Mouse (Mus musculus) left cerebral cortex, postnatal 25 days (tissue): ENCODE results near the gene Ano1. TPM values are rescaled to one million over a fixed set of nuclear protein-coding genes. Genes with fewer than 3 reads are reported as not detected.

ENCODE experiments used
- DNase-seq, 2 experiments: peaks; one replicate each; pipeline ENCODE4 v3.0.0; 2022; ENCODE audit warnings: low spot score in 2 of 2, mixed read lengths in 1 of 2
- intact Hi-C: fragments of 180-260 bp; cut with DNase I; formaldehyde crosslinking; loops from one replicate; pipeline ENCODE4 v1.15.1; 2025
- total RNA-seq, 2 experiments: library from RNA; stranded (reverse); gene quantifications; 2 replicates each; pipeline ENCODE4 v1.2.3; 2021

Gene Ano1
- total RNA-seq = 1 to 10 TPM; 2.8 to 2.9 TPM

DNA sequence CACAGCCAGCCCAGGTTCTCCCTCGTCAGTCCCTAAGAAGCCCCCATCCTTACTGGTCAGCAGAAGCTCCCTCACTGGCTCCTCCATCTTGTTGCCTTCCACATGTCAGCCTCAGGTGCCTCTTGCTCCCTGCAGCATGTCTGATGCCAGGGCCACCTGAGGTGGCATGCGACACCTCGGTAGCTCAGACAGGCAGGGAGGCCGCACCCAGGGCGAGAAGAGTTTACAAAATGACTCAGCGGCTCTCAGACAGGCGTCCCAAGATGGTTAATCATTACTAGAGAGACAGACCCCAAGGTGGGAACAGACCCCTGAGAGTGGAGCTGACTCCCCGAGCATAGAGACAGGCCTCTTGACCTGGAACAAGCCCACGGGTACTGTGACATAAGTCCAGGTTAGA is at the start of gene Ano1:
Ano1 (minus strand) TSS at position 142 of the 400 bp plus-strand sequence.
- intact Hi-C loops = no loop called here
- no peak for DNase-seq

DNA sequence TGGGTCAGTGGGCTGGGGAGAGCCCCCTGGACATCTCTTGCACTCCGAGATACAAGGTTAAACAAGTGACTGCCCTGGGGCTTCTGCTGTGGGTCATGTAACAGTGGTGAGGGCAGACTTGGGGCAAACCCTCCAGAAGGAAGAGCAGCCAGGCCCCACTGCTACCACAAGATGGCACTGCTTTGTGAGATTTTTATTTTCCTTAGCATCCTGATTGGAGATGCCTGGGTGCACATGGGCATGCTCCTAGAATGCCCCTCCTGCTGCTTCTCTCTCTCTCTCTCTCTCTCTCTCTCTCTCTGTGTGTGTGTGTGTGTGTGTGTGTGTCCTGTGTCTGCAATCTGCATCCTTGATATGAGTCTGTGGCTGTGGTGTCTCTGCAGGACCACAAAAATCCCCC is 46.7 kb upstream of the Ano1 start:
- peak; percentile 36 to 38 for DNase-seq
- intact Hi-C loops = loop anchor here (1.0 kb wide), 1 partner anchor 98 kb away; the partner anchor contains the start of gene Fgf15

DNA sequence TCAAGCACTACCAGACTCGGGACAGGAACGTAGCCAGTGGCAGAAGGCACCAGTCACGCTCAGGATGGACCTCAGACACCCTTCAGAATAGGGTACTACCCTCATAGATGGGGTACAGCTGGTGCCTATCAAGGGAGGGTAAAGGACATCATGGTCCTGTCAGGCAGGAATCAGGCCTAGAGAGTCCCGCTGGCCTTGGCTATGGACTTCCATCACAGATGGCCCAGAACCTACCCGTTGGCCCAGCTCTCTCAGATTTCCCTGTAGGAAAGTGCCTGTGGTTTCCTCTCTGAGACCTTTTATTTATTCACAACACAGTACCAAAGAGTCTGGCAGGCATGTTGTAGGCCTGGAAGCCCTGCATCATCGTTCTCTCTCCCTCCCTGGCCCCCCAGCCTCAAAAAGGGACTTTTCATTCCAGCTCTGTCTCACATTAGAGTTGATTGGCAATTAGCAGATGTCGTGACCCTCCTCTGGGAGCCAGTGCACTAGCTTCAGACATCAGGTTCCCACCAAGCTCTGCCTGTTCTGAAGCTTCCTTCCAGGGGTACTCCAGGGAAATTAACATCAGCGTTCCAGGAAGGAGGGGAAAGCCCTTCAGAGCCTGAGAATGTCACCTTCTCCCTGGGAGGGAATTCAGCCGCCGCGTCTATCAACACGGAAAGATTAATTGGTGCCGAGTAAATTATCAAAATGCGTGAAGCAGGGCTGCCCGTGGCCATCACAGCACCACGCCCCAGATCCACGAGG is 45.4 kb upstream of the Ano1 start:
- no peak for DNase-seq
- intact Hi-C loops = no loop called here

DNA sequence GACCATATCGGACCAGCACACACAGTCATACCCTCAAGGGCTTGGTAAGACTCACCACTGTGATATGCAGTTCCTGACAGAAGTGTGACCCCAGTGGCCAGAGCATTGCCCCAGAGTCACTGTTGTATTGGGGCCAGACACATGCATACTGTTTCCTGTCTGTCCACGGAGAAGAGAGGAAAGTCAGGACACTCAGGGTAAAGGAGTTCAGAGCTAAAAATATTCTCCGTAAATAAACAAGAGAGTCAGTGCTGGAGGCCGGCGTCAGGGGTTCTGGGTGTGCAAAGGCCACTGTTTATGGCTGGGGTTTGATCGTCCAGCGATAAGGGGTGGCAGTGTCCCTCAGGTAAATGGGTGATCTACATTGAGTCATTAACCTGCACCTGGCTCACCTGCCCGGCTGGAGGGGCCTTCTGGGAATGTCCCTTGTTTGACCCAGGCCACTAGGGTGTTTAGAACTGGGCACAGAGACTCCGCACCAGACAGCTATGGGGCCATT is 44.3 kb upstream of the Ano1 start:
- intact Hi-C loops = no loop called here
- no peak for DNase-seq

DNA sequence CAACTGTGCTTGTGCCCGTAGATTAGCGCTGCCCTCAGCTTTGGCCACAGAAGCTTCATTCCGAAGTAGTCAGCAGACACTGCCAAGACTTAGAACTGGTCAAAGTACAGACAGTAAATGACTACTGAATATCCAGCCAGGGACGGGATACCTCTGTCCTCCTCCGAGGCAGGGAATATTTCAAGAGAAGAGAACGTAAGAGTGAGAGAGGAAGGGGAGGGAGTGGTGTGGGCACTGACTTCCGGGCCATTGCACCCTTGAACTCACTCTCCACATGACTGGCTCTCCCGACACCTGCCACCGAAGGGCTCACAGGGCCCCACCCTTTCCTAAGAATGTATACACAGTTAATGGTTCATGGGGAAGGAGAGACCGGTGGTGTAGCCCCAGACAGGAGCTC is 41.5 kb upstream of the Ano1 start:
- no peak for DNase-seq
- intact Hi-C loops = no loop called here

DNA sequence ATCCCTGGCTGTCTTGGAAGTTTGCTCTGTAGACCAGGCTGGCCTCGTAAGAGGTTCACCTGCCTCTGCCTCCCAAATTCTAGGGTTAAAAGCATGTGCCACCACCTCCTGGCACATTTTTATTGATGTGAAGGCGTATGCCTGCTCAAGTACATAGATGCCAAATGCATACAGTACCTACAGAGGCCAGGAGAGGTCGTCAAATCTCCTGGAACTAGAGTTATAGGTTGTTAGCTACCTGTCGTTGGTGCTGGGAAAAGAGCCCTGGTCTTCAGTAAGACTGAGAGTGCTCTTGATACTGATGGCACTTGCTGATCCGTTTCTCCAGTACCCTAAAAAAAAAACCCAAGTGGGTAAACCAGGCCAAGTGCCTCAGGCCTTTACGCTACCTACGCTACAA is 39.7 kb upstream of the Ano1 start:
- intact Hi-C loops = no loop called here
- no peak for DNase-seq

DNA sequence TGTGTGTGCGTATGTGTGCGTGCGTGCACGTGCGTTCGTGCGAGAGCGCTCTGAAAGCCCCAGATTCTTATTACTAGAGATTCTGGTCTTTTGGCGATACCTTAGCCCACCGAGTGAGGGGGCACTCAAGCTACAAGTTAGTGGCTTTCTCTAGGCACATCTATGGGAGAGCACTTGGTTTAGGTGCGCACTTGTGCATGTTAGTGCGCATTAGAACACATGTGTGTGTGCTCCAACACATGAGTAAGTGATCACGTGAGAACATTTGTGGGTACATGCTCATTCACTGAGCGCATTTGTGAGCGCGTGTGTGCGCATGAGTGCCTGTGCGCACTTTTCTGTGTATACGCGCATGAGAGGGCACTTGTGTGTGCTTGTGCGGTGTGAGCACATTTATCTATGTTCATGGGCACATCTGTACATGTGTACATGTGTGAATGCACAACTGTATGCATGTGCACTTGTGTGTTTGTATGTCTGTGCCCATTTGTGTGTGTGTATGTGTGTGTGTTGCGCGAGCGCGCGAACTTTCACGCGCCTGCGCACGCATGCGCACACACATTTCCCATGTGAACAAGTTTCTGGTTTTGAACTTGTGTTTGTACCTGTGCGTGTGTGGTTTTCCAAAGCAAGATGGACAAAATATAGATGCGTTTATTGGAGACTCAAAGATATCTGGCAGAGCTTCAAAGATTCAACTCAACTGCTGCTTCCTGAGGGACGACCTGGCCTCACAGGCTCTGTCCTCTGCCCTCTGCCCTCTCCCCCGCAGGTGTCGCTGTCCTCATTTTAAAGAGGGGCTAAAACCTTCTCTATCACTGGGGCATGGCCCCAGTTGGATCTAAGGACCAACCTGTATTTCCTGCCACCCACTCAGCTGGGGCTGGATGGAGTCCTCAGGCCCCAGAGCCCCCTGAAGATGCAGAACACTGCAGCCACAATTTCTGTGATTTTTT is 38.1 kb upstream of the Ano1 start:
- DNase-seq = peak; percentile 6 to 8
- intact Hi-C loops = no loop called here

DNA sequence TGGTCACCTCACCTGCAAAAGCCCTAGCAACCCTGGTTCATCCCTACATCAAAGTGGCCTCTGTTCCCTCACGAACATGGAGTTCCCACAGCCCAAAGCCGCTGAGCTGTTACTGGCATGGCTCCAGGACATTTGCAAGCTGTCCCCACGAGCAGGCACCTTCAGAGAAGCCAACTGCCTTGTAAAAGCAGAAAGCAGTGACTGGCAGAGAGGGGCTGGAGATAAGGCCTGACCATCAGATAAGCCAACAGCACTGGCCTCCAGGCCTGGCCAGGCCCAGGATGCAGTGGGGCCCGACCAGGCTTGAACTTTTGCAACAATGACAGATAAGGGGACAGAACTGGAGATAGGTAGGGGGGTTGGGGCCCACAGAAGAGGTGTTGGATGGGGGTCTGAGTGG is 36.9 kb upstream of the Ano1 start:
- intact Hi-C loops = no loop called here
- DNase-seq = no peak

DNA sequence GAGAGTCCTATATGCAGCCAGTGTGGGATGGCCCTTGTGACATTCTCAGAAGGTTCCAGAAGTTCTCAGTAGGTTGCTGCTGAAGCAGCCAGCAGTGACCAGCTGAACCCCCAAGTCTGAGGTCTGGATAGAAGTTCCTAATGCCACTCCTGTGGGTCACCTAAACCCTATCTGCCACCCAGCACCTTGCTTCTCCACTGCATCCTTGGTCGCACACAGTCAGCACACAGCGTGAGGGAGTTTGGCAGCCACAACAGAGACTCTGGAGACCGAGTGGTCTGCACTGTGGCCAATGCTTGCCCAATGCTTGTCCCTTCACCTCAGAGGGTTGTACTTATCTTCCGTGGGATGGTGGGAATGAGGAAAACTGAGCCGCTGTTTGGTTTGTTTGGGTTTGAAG is 35.7 kb upstream of the Ano1 start:
- no peak for DNase-seq
- intact Hi-C loops = no loop called here

DNA sequence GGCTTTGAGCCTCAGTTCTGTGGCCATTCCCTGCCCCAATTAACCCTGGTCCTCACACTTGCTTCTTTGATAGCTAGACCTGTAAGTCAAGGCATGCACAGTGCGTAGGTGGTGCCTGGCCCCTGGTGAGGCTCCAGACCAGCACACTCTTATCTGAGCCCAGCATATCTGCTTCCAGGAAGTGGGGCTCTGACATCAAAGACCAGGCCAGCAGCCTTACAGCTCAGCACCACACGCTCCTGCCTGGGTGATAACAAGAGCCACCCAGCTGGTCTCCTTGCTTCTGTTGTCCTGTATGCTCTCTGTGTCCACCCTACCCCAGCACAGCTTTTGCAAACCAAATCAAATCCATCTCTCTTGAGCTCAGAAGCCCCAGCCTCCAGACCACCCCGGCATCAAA is 34.8 kb upstream of the Ano1 start:
- DNase-seq = no peak
- intact Hi-C loops = no loop called here

DNA sequence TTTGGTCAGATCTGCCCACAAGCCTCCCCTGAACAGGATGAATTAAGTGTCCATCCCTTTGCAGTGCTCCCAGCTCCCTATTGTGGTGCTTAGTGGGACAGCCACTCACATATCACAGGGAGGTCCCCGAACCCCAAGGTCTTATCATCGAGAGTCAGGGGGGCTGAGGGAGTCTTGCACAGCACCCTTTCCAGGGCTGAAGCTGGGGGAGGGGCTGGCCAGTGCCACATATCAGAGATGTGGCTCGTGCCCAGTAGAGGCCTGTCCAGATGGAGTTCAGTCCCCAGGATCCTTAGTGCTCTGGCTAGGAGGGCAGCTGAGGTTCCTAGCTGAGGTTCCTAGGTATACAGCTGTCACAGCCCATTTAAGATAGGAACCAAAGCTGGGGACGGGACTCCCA is 32.4 kb upstream of the Ano1 start:
- DNase-seq = no peak
- intact Hi-C loops = no loop called here

DNA sequence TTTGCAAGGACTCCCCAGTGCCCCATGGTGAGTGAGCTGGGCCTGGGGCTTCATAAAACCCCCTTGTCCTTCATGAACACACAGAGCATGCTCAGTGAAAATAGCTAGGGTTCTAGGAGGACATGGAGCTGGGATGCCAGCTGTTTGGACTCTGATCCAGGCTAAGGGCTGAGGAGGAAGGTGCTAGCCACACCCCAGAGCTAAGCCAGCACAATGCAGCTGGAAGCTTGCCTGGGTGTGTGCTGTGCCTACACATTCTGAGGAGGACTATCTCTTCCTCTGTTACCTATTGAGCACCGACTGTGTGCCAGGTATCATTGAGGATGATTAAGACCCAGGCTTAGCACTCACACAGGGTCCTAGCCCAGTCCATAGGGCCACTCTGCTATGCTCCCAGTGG is 30.6 kb upstream of the Ano1 start:
- intact Hi-C loops = no loop called here
- DNase-seq = no peak

DNA sequence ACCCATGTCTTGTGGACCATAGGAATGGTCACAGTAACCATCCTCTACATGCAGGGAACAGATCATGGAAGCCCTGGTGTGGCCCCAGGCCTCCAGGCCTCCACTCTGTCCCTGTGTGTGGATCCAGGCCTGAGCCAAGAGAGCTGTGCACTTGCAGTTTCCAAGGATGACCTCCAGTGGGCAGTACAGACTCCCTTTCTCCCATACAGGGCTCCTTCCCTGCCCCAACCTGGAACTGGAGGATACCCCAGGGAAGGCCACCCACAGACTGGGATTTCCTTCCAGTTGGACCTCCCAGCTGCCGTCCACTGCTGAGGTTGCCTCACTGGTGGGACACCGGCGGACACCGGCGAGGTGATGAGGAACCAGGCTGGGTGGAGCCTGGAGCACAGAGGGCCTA is 29.6 kb upstream of the Ano1 start:
- no peak for DNase-seq
- intact Hi-C loops = no loop called here

DNA sequence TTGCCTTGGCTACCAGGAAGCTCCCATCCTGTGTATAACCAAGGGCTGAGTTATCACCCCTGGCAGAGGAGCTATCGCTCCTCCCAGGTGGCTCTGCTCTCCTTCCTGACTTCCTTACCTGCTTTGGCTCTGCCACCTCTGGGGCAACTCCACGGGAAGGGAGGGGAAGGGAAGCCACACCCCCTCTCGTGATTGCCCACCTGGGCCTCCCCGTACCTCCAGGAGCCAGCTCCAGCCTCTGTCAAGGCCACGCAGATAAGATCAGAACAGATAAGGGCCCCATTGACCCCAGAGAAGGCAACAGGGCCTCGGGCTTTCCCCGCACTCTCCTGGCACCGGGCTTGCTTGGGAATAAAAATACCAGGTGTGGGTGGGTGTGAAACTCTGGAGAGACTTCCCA is 28.4 kb upstream of the Ano1 start:
- DNase-seq = no peak
- intact Hi-C loops = no loop called here

DNA sequence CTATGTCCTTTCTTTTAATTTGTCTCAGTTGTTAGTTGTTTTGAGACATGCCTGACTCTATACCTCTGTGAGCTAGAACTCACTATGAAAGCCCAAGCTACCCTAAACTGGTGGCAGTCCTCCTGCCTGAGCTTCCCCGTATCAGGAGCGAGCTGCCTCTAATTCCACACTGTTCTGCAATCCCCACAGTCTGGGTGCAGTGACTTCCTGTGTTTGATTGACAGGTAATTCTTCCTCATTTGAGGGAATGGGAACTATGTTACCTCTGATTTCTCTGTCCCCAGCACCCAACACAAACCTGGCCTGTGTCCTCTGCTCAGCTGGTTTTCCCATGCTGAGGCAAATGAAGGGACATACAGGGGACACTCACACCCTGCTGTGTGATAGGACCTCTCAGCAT is 27.9 kb upstream of the Ano1 start:
- intact Hi-C loops = no loop called here
- DNase-seq = no peak

DNA sequence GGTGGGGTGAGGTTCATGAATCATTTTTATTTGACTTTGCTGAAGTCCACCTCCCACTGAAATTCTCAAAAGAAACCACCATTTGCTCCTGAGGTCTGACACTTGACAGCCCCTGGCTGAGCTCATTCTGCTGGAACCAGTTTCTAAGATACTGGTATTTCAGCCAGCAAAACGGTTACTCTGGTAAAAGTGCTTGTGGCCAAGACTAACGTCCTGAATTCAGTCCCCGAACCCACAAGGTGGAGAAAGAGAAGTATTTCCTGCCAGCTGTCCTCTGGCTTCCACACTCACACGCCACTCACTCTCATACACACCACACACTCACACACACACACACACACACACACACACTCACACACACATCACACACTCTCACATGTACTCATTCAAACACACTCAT is 26.0 kb upstream of the Ano1 start:
- intact Hi-C loops = no loop called here
- no peak for DNase-seq

DNA sequence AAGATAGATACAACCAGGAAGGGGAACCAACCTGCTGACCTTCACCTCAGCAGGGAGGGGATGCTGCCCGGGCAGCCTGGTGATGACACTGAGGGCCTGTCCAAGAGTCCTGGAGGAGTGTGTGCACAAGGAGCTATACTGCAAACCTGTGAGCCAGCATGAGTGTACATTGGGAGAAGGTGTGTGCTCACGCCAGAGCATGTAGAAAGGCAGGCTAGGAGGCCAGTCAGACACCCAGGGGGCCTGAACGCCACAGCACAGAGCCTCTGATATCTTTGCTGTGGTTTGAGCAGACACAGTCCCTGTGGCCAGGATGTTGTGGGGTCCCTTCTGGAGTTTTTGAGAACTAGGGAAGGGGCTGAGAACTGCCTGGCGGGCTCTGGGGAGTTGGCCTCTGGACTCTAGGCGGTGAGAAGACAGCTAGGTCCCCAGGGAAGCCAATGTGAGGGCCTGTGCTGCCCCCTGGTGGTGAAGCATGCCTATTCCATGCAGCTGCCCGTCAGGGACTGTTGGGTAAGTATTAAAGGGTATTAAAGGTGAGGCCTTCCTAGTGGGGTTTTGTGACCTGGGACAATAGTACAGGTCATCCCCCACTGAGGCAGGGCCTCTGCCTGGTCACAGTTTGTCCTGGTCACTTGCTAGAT is 24.2 kb upstream of the Ano1 start:
- peak; percentile 75 to 86 for DNase-seq
- intact Hi-C loops = loop anchor here (1.0 kb wide), 1 partner anchor 189 kb away; no protein-coding TSS in a partner anchor

DNA sequence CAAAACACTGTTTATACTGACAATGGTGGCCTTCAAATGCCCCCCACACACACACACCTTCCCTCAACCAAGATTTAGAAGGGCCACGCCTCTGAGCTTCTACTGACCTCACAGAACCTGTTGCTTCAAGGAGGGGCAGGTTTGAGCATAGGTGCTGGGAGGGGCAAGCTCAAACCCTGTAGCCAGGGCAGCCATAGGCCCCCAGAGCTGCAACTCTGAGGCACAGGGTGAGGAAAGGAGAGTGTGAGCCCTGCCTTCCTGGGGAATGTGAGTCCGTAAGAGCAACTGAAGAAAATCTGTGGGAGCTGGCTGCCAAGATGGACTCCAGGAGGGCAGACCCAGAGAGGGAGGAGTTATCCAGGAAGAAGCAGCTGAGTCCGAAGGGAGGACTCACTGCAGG is 23.4 kb upstream of the Ano1 start:
- no peak for DNase-seq
- intact Hi-C loops = no loop called here

DNA sequence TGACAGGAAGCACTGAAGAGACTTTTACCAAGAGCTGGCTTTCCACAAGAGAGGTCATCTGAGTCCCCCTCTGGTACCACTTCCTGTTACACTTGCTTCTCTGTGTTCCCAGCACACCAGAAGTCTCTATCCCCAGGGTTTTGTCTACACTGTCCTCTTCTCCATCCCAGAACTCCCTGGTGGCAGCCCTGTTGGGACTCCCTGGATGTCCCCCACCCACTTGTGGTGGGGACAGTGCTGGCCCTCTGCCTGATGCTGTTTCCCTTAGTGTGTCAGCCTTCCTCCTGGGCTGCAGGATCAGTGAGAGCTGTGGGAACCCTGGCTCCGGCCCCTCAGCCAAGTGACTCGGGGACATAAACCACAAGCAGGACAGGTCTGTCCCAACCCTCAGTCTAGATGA is 22.5 kb upstream of the Ano1 start:
- intact Hi-C loops = no loop called here
- no peak for DNase-seq

DNA sequence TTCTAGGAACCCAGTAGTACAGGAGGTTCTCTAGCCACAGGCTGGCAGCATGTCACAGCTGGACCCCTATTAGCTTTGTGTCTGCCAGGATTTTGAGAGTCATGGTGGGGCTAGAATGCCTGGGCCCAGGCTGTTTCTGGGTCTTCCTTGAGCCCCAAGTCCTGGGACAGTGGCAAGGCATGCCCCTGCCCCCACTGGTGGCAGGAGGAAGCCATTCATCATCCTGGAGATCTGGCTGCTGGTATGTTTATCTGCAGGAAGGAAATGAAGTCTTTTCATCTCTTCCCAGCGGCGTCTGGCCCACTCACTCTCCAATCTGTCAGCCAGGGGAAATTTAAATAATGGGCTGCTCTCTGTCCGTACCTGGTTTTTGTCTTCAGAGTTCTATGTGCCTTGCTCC is 18.3 kb upstream of the Ano1 start:
- intact Hi-C loops = no loop called here
- no peak for DNase-seq
